Mouse (Mus musculus): Measurements from ENCODE around the gene Hist1h4m.

Gene Hist1h4m

GRCm38 (mm10) chr13:21861608-21862007 is 50.1 kb downstream of the Hist1h4m start:
- in situ Hi-C loops (cut with MboI; ENCODE audit: low pct_unique_long_range_greater_than_20kb in 1 of 2, low sequenced_read_pairs in 2 of 2, unreplicated experiment in 1 of 2), result loop anchor here in 1 of 2 experiments (25.0 kb wide), 1 partner anchor 176 kb away; the partner anchor contains the start of genes Hist1h2ag, Hist1h2ah, Hist1h2bj and Hist1h2bk
